Mouse (Mus musculus) kidney, adult 2 months (tissue): ENCODE data around the gene Fam71b. TPM values are rescaled to one million over a fixed set of nuclear protein-coding genes. Genes with fewer than 3 reads are reported as not detected.

ENCODE experiments used
- DNase-seq: peaks from one replicate; pipeline ENCODE4 v3.0.0; 2021
- H3K27ac ChIP-seq: fragments of 200-500 bp; 2 replicates; pipeline ENCODE4 v1.5.1; 2012; ENCODE audit warnings: low read depth, low read length, control low read depth, inconsistent platforms; ENCODE audit not compliant: insufficient read depth
- H3K27me3 ChIP-seq: fragments of 200-500 bp; replicated peaks from 2 replicates; pipeline ENCODE4 v1.6.1; 2012; ENCODE audit warnings: mild to moderate bottlenecking, moderate library complexity, low read length, inconsistent platforms; ENCODE audit not compliant: control insufficient read depth, insufficient read depth
- H3K36me3 ChIP-seq: fragments of 200-500 bp; 2 replicates; pipeline ENCODE4 v1.6.1; 2012; ENCODE audit warnings: mild to moderate bottlenecking, moderate library complexity, low read length, inconsistent platforms; ENCODE audit not compliant: control insufficient read depth, insufficient read depth
- H3K4me1 ChIP-seq: fragments of 200-500 bp; 2 replicates; pipeline ENCODE4 v1.6.1; 2011; ENCODE audit warnings: low read length; ENCODE audit not compliant: control insufficient read depth, insufficient read depth
- H3K4me3 ChIP-seq: fragments of 200-500 bp; 2 replicates; pipeline ENCODE4 v1.5.1; 2011; ENCODE audit warnings: mild to moderate bottlenecking, low read depth, low read length, control low read depth; ENCODE audit not compliant: insufficient read depth
- CTCF ChIP-seq: fragments of 200-500 bp; conservative IDR thresholded peaks from 2 replicates; pipeline ENCODE4 v1.5.1; 2011; ENCODE audit warnings: low read depth, mild to moderate bottlenecking, control low read depth, low read length, moderate library complexity, mixed read lengths; ENCODE audit not compliant: insufficient read depth, insufficient read length
- POLR2A ChIP-seq: fragments of 200-500 bp; IDR thresholded peaks from one replicate; pipeline ENCODE4 v1.6.1; 2011; ENCODE audit warnings: low read depth, low read length, control low read depth
- WGBS: fragments of 180-500 bp; shearing (Covaris S2); methylation state at CpG from one replicate; pipeline ENCODE4 v1.1.7; 2018; 5-methylcytosine and 5-hydroxymethylcytosine counted together
- polyA plus RNA-seq: library from polyadenylated mRNA; depleted of rRNA; stranded (reverse); fragments of >200 nt; gene quantifications from 2 replicates; pipeline ENCODE4 v1.2.3, GENCODE M21; 2012

Fam71b gene
- polyA plus RNA-seq, 1 experiment: 0.38 TPM

DNA sequence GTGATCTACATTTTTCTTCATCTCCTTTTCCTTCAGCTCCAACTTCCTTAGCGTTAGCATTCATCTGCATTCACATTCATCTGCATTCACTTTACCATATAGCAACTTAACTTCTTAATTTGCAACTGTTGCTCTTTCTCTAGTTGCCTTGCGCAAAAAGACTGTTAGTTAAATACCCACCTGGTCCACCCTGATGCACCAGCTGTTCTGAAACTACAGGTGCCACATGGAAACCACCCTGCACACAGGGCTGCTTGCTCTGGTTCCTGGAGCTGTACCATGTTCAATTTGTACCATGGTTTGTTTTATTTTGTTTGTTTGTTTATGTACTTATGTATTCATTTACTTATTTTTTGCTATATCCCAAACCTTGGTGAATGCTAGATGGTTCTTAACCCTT, 661 bp upstream of the Fam71b start:
- H3K4me1 ChIP-seq: no peaks in the 10 kb centered on the region
- H3K4me3 ChIP-seq: no peak overlapping the region
- DNase-seq: no peak
- no peak overlapping the region for H3K27ac ChIP-seq
- H3K36me3 ChIP-seq: no peaks in the 10 kb centered on the region
- 92% methylated on average over 2 of the region's 2 CpGs for WGBS
- TF ChIP-seq POLR2A (no peak), CTCF (no peak)
- no peaks in the 10 kb centered on the region for H3K27me3 ChIP-seq

DNA sequence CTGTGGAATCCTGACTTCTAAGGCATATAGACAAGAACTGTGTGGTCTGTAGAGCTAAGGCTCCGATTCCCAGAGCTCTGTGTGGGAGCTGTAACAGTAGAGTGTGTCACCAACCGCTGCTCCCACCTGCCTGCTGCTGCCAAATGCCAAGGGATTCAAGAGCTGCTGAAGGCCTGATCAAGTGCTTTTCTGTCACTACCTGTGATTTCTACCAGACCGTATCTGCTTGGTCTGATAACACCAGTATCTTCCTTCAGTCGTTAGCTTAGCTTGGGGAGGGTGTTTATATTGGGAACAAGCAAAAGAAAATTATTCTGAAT, 461 bp downstream of the Fam71b start:
- H3K36me3 ChIP-seq: no peaks in the 10 kb centered on the region
- DNase-seq: no peak
- no peaks in the 10 kb centered on the region for H3K4me1 ChIP-seq
- no peak overlapping the region for H3K4me3 ChIP-seq
- 82% methylated on average over 4 of the region's 4 CpGs for WGBS
- H3K27me3 ChIP-seq: no peaks in the 10 kb centered on the region
- no peak overlapping the region for H3K27ac ChIP-seq
- TF ChIP-seq CTCF: no peak
- TF ChIP-seq POLR2A: no peak

DNA sequence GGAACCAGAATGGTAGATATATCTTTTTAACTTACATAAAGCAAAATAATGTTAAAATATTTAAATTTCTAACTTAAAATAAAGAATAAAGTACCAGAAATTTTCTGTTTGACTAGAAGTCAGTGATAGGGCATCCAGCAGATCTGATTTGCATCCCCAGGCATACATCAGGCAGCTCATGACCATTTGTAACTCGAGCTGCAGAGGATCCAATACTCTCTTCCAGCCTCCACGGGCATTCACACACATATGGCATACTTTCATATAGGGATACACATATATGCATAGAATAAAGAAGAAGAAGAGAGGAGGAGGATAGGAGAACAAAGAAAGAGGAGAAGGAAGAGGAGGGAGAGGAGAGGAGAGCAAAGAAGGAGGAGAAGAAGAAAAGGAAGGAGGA, 1.5 kb downstream of the Fam71b start:
- no peak overlapping the region for H3K4me3 ChIP-seq
- no peaks in the 10 kb centered on the region for H3K4me1 ChIP-seq
- H3K27me3 ChIP-seq: no peaks in the 10 kb centered on the region
- WGBS: 58% methylated on average over 2 of the region's 2 CpGs
- H3K36me3 ChIP-seq: no peaks in the 10 kb centered on the region
- H3K27ac ChIP-seq: no peak overlapping the region
- no peak for TF ChIP-seq POLR2A
- TF ChIP-seq CTCF: no peak
- DNase-seq: no peak

DNA sequence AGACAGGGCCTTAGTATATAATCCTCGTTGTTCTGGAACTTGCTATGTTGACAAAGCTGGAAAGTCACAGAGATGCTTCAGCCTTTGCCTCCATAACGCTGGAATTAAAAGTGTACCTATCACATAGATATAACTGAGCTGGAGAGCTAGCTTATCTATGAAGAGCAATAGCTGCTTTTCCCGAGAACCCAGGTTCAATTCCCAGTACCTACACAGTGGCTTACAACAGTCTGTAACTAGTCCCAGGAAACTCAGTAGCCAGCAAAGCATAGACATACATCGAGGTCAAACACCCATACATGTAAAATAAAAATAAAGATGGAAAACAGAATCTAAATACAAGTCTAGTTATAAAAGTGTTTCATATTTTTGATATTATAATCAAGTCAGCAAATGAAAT, 2.1 kb downstream of the Fam71b start:
- 81% methylated on average over 4 of the region's 4 CpGs for WGBS

DNA sequence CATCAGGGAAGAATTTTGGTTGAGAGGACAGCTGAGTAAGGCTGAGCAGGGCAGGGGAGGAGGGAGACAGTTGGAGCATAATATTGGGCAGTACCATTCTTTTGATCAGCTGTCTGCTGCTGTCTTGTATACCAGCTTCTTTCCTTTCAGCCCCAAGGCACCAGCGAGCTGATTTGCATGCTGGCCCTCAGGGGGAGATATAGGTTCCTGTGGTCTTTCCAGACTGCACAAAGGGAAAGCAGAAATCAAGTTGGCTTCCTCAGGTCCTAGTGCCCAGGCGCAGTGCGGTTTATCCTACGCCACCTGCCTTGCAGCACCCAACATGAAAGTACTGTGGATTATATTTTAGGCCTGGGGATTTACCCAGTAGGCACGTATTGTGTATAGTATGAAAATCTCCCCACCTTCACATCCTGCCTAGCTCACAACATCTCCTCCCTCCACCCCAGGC, 2.6 kb downstream of the Fam71b start:
- Histone ChIP-seq H3K27me3 (no peaks in the 10 kb centered on the region), H3K36me3 (no peaks in the 10 kb centered on the region), H3K4me3 (no peak overlapping the region), H3K4me1 (no peaks in the 10 kb centered on the region), H3K27ac (no peak overlapping the region)
- WGBS: 75% methylated on average over 5 of the region's 5 CpGs
- DNase-seq: no peak
- no peak for TF ChIP-seq CTCF
- TF ChIP-seq POLR2A: no peak

More for the DNA sequence above, 2.1 kb downstream of the Fam71b start:
- H3K36me3 ChIP-seq: no peaks in the 10 kb centered on the region
- TF ChIP-seq POLR2A (no peak), CTCF (no peak)
- no peak overlapping the region for H3K27ac ChIP-seq
- H3K4me1 ChIP-seq: no peaks in the 10 kb centered on the region
- no peak overlapping the region for H3K4me3 ChIP-seq
- no peak for DNase-seq
- no peaks in the 10 kb centered on the region for H3K27me3 ChIP-seq

DNA sequence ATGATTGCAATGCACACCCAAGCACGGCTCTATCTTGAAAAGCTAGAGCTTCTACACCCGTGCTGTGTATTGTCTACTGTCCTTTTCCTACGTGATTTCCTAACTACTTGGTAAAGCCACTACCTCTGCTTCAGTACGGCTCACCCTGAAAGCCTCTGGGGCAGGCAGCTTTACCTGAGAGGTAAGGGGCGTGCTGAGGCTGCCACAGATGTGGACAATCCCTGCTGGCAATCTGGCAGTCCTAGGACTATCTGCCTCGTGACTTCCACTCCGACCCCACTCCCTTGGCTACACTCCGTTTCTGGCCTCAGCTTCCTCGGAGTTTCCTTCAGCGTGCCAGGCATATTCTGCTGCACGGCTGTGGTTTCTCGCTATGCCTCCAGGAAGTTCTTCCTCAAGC, 5.2 kb downstream of the Fam71b start:
- no peak for DNase-seq
- no peaks in the 10 kb centered on the region for H3K4me1 ChIP-seq
- H3K27me3 ChIP-seq: no peaks in the 10 kb centered on the region
- H3K27ac ChIP-seq: no peak overlapping the region
- WGBS: 36% methylated on average over 12 of the region's 12 CpGs
- H3K4me3 ChIP-seq: no peak overlapping the region
- H3K36me3 ChIP-seq: no peaks in the 10 kb centered on the region
- TF ChIP-seq POLR2A (no peak), CTCF (no peak)

DNA sequence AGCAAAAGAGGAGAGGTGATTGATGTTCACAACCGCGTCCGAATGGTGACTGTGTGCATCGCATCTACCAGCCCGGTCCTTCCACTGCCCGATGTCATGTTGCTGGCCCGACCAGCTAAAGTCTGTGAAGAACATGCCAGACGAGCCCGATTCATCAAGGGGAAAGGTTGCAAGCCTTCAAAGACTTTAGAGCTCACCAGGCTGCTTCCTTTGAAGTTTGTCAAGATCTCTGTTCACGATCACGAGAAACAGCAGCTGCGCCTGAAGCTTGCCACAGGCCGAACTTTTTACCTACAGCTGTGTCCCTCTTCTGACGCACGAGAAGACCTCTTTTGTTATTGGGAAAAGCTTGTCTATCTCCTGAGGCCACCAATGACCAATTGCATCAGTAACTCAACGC, 8.6 kb downstream of the Fam71b start:
- no peak overlapping the region for H3K4me3 ChIP-seq
- TF ChIP-seq POLR2A: no peak
- no peak for TF ChIP-seq CTCF
- WGBS: 89% methylated on average over 16 of the region's 16 CpGs
- no peaks in the 10 kb centered on the region for H3K4me1 ChIP-seq
- no peak overlapping the region for H3K27ac ChIP-seq
- DNase-seq: no peak
- H3K27me3 ChIP-seq: no peaks in the 10 kb centered on the region
- no peaks in the 10 kb centered on the region for H3K36me3 ChIP-seq

DNA sequence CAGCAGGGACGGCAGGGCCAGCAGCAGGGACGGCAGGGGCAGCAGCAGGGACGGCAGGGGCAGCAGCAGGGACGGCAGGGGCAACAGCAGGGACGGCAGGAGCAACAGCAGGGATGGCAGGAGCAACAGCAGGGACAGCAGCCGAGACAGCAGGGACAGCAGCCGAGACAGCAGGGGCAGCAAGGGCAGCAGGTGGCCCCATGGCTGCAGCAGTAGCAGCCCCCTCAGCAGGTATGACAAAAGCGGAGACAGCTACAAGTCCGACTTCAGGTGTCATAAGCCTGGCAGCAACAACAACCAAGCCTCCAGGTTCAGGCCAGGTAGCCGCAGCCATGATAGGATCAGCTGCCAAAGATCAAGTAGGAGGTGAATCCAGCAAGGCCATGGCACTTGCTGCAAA, 10.4 kb downstream of the Fam71b start:
- DNase-seq: no peak
- H3K27ac ChIP-seq: no peak overlapping the region
- no peaks in the 10 kb centered on the region for H3K27me3 ChIP-seq
- 63% methylated on average over 10 of the region's 10 CpGs for WGBS
- H3K4me3 ChIP-seq: no peak overlapping the region
- TF ChIP-seq POLR2A (no peak), CTCF (no peak)
- no peaks in the 10 kb centered on the region for H3K36me3 ChIP-seq
- H3K4me1 ChIP-seq: no peaks in the 10 kb centered on the region
